Mouse (Mus musculus) hindbrain, postnatal 0 days (tissue): ENCODE results near the gene Gm19668. TPM values are rescaled to one million over a fixed set of nuclear protein-coding genes. Genes with fewer than 3 reads are reported as not detected.
"Not testable (repeated sequence)": the region's sequence is repeated elsewhere in the genome, so short reads cannot be mapped to it uniquely, and the experiment has no call there.

ENCODE experiments used
- ATAC-seq: fragments of 200-750 bp; cut with Nextera tagmentation; 2 replicates; pipeline ENCODE4 v1.8.0; 2017; ENCODE audit warnings: mild to moderate bottlenecking, moderate TSS enrichment, moderate library complexity
- DNase-seq: peaks from one replicate; pipeline ENCODE4 v3.0.0-alpha.2; 2015; ENCODE audit warnings: low spot score
- H3K27ac ChIP-seq: fragments of 300-500 bp; sonication (generic); 2 replicates; pipeline ENCODE4 v1.5.1; 2014; ENCODE audit warnings: mild to moderate bottlenecking
- H3K27me3 ChIP-seq: fragments of 300-500 bp; sonication (generic); 2 replicates; pipeline ENCODE4 v1.6.1; 2014; ENCODE audit warnings: low read length, mixed read lengths; ENCODE audit not compliant: insufficient read depth
- H3K36me3 ChIP-seq: fragments of 300-500 bp; sonication (generic); 2 replicates; pipeline ENCODE4 v1.6.1; 2014; ENCODE audit warnings: low read length, mixed read lengths; ENCODE audit not compliant: insufficient read depth
- H3K4me1 ChIP-seq: fragments of 300-500 bp; sonication (generic); 2 replicates; pipeline ENCODE4 v1.6.1; 2014; ENCODE audit warnings: antibody characterized with exemption, low read length, mixed read lengths; ENCODE audit not compliant: insufficient read depth
- H3K4me2 ChIP-seq: fragments of 300-500 bp; sonication (generic); 2 replicates; pipeline ENCODE4 v1.6.1; 2014; ENCODE audit warnings: low read depth, mild to moderate bottlenecking, low read length, moderate library complexity, mixed read lengths
- H3K4me3 ChIP-seq: fragments of 300-500 bp; sonication (generic); 2 replicates; pipeline ENCODE4 v1.5.1; 2014; ENCODE audit warnings: low read length
- H3K9ac ChIP-seq: fragments of 300-500 bp; sonication (generic); replicated peaks from 2 replicates; pipeline ENCODE4 v1.6.1; 2014; ENCODE audit warnings: mild to moderate bottlenecking, low read length, moderate library complexity, mixed read lengths
- H3K9me3 ChIP-seq: fragments of 300-500 bp; sonication (generic); 2 replicates; pipeline ENCODE4 v1.6.1; 2016; ENCODE audit warnings: low read length, mixed read lengths
- CTCF ChIP-seq: IDR thresholded peaks from 2 replicates; pipeline ENCODE4 v1.5.1; 2016; ENCODE audit warnings: antibody characterized with exemption, control low read depth, low read depth
- WGBS: fragments of 180-500 bp; shearing (Covaris S2); extraction: QIAGEN DNeasy Blood & Tissue Kit; methylation state at CpG from one replicate; pipeline ENCODE4 v1.1.7; 2014; 5-methylcytosine and 5-hydroxymethylcytosine counted together
- polyA plus RNA-seq: library from polyadenylated mRNA; unstranded; fragments of >200 nt; fragmentation: Nextera tagmentation; extraction: Ambion mirVana; gene quantifications from 2 replicates; pipeline ENCODE4 v1.2.1, GENCODE M21; 2015
- total RNA-seq: library from RNA; depleted of rRNA; stranded (reverse); fragments of >200 nt; gene quantifications from 2 replicates; pipeline ENCODE4 v1.2.3, GENCODE M21; 2014

Gm19668 gene
- total and polyA plus RNA-seq, 2 experiments from 2014 or later = not detected

DNA sequence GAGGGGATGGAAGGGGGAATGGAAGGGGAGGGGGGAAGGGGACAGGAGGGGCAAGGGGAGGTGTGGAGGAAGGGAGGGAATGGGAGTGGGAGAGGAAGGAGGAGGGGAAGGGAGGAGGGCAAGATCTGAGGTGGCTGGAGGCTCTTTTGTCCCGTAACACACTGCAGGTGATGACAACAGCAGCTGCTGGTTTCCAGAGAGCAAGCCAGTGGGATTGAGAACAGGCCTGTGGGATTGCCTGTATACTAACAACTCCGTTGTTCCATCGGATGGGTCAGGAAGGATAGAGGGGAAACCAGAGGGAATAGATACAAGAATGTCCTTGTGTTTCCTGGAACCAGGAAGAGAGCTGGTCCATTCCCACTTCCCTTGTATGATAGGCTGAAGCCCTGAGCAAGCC, 1.3 kb downstream of the Gm19668 start:
- Histone ChIP-seq H3K4me3 (no peak overlapping the region), H3K9me3 (no peaks in the 10 kb centered on the region), H3K27ac (no peak overlapping the region), H3K36me3 (no peaks in the 10 kb centered on the region), H3K4me2 (no peak overlapping the region), H3K9ac (no peak overlapping the region), H3K27me3 (no peaks in the 10 kb centered on the region), H3K4me1 (no peaks in the 10 kb centered on the region)
- DNase-seq (no peak), ATAC-seq (no peak)
- no peak for TF ChIP-seq CTCF
- 14% methylated on average over 3 of the region's 3 CpGs for WGBS

DNA sequence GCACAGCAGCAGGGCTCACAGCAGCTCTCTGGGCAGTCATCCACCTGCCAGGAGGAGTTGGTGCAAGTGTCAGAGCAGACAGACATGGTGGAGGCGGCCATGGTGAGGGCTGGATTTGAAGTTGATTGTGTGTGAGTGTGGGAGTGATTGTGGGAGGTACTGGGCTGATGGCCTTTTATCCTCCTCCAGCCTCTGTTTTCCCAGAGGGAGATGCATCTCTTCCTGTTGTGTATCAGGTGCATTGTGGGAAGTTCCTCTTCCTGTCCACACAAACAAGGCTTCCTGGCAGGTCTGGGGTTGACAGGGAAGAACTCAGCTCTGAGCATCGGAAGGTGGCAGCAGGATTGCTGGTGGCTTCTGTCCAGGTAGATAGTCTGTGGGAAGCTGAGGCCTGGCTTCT, 4.0 kb downstream of the Gm19668 start, which contains the start of gene Gm9639:
Gene Gm9639, minus strand, starts transcription at position 101 of the 400 bp plus-strand sequence.
- Histone ChIP-seq H3K27me3 (no peaks in the 10 kb centered on the region), H3K27ac (no peak within 1 kb of the TSS), H3K4me1 (no peaks in the 10 kb centered on the region), H3K36me3 (no peaks in the 10 kb centered on the region), H3K4me3 (no peak within 1 kb of the TSS), H3K9ac (no peak within 1 kb of the TSS), H3K9me3 (no peaks in the 10 kb centered on the region), H3K4me2 (no peak within 1 kb of the TSS)
- 42% methylated on average over 2 of the region's 2 CpGs for WGBS
- DNase-seq = no peak
- TF ChIP-seq CTCF = no peak
- ATAC-seq = no peak

DNA sequence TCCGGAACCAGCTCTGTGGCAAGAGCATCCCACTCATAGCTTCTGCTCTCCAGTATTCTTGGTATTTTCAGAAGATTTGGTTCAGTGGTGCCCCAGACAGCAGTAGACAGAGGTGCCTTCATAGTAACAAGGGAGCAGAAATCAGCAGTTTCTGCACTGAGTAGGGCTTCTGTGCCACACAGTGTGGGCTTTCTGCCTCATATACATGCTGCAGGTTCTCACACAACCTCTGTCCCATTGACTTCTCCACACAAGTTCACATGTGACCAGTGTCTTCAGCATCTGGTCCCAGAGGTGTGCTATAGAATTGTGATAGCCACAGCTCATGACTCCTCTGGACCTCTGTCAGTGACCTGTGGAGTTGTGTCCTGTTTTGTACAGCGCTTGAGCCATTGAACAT, 10.3 kb downstream of the Gm19668 start:
- no peak overlapping the region for H3K27ac ChIP-seq
- 89% methylated on average over 2 of the region's 2 CpGs for WGBS
- no peak overlapping the region for H3K9ac ChIP-seq

DNA sequence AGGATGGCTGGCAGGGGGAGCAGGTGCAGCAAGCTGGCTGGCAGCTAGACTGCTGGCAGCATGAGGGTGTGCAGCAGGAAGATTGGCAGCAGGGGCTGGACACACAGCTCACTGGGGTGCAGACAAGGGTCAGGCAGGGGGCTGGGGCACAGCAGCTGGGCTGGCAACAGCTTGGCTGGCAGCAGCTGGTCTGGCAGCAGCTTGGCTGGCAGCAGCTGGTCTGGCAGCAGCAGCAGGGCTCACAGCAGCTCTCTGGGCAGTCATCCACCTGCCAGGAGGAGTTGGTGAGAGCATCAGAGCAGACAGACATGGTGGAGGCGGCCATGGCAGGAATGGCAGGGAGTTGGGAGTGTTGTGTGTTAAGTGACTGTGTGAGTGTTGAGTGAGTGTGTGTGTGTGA, 11.1 kb downstream of the Gm19668 start, which contains the start of gene Gm7137:
Gene Gm7137, minus strand, starts transcription at position 325 of the 400 bp plus-strand sequence.
- not testable (repeated sequence) for H3K9me3 ChIP-seq, H3K27me3 ChIP-seq, H3K4me2 ChIP-seq, H3K27ac ChIP-seq, H3K4me3 ChIP-seq, H3K9ac ChIP-seq, DNase-seq, H3K4me1 ChIP-seq, ATAC-seq, H3K36me3 ChIP-seq
- no CpG with 5 or more reads among the region's 1 CpGs for WGBS

More for the DNA sequence above, 10.3 kb downstream of the Gm19668 start:
- Histone ChIP-seq H3K27me3 (no peaks in the 10 kb centered on the region), H3K4me1 (no peaks in the 10 kb centered on the region), H3K9me3 (no peaks in the 10 kb centered on the region), H3K4me2 (no peak overlapping the region), H3K36me3 (no peaks in the 10 kb centered on the region), H3K4me3 (no peak overlapping the region)
- no peak for ATAC-seq
- no peak for TF ChIP-seq CTCF
- no peak for DNase-seq

DNA sequence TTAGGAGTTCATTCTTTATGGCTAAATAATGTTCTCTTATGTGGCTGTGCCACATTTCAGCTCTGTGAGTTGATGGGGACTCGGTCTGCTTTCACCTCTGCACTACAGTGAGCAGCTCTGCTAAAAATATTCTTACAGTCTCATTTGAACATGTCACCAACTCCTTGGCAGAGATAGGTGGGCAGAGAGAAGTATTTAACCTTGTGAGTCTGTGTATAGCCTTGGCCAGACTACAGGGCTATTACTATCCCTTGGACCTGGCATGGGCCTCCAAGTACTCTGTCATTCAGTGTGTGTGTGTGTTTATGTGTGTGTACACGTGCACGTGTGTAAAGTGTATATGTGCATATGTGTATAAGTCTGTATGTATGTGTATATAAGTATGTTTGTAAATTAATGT, 15.5 kb downstream of the Gm19668 start:
- H3K27me3 ChIP-seq, H3K4me2 ChIP-seq, H3K9ac ChIP-seq, H3K9me3 ChIP-seq, DNase-seq, H3K36me3 ChIP-seq, ATAC-seq, H3K4me3 ChIP-seq, H3K4me1 ChIP-seq, H3K27ac ChIP-seq: not testable (repeated sequence)
- WGBS = 92% methylated on average over 1 of the region's 3 CpGs

DNA sequence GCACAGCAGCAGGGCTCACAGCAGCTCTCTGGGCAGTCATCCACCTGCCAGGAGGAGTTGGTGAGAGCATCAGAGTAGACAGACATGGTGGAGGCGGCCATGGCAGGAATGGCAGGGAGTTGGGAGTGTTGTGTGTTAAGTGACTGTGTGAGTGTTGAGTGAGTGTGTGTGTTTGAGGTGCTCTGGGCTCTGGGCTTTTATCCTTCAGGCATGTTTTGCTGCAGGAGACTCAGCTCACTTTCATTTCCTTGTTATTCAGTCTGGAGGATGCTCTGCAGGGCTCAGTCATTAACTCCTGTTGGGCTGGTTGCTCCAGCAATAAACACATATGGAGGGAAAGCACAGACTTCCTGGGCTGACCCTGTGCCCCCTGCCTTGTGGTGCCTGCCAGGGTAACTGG, 16.5 kb downstream of the Gm19668 start, which contains the start of gene Gm3250:
Gene Gm3250, minus strand, starts transcription at position 101 of the 400 bp plus-strand sequence.
- not testable (repeated sequence) for DNase-seq, H3K4me3 ChIP-seq, H3K9ac ChIP-seq, H3K4me2 ChIP-seq, H3K9me3 ChIP-seq, ATAC-seq, H3K27me3 ChIP-seq, H3K36me3 ChIP-seq, H3K4me1 ChIP-seq, H3K27ac ChIP-seq
- WGBS = 80% methylated on average over 1 of the region's 1 CpGs

DNA sequence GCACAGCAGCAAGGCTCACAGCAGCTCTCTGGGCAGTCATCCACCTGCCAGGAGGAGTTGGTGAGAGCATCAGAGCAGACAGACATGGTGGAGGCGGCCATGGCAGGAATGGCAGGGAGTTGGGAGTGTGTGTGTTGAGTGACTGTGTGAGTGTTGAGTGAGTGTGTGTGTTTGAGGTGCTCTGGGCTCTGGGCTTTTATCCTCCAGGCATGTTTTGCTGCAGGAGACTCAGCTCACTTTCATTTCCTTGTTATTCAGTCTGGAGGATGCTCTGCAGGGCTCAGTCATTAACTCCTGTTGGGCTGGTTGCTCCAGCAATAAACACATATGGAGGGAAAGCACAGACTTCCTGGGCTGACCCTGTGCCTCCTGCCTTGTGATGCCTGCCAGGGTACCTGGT, 22.1 kb downstream of the Gm19668 start, which contains the start of gene Gm7138:
Gene Gm7138, minus strand, starts transcription at position 101 of the 400 bp plus-strand sequence.
- H3K27me3 ChIP-seq, H3K9ac ChIP-seq, H3K4me3 ChIP-seq, ATAC-seq, H3K4me1 ChIP-seq, DNase-seq, H3K36me3 ChIP-seq, H3K4me2 ChIP-seq, H3K9me3 ChIP-seq, H3K27ac ChIP-seq: not testable (repeated sequence)
- WGBS = no CpG with 5 or more reads among the region's 1 CpGs

DNA sequence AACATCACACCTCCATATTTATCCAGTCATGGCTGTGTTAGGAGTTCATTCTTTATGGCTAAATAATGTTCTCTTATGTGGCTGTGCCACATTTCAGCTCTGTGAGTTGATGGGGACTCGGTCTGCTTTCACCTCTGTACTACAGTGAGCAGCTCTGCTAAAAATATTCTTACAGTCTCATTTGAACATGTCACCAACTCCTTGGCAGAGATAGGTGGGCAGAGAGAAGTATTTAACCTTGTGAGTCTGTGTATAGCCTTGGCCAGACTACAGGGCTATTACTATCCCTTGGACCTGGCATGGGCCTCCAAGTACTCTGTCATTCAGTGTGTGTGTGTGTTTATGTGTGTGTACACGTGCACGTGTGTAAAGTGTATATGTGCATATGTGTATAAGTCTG, 26.8 kb downstream of the Gm19668 start:
- 100% methylated on average over 2 of the region's 3 CpGs for WGBS
- H3K4me2 ChIP-seq, H3K9me3 ChIP-seq, DNase-seq, H3K27ac ChIP-seq, H3K36me3 ChIP-seq, H3K27me3 ChIP-seq, ATAC-seq, H3K4me3 ChIP-seq, H3K4me1 ChIP-seq, H3K9ac ChIP-seq: not testable (repeated sequence)

DNA sequence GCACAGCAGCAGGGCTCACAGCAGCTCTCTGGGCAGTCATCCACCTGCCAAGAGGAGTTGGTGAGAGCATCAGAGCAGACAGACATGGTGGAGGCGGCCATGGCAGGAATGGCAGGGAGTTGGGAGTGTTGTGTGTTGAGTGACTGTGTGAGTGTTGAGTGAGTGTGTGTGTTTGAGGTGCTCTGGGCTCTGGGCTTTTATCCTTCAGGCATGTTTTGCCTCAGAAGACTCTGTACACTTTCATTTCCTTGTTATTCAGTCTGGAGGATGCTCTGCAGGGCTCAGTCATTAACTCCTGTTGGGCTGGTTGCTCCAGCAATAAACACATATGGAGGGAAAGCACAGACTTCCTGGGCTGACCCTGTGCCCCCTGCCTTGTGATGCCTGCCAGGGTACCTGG, 27.7 kb downstream of the Gm19668 start, which contains the start of gene Gm3238:
Gene Gm3238, minus strand, starts transcription at position 101 of the 400 bp plus-strand sequence.
- no CpG with 5 or more reads among the region's 1 CpGs for WGBS
- ATAC-seq, H3K4me3 ChIP-seq: not testable (repeated sequence)

More for the DNA sequence above, 27.7 kb downstream of the Gm19668 start, which contains the start of gene Gm3238:
- not testable (repeated sequence) for H3K27ac ChIP-seq, H3K4me2 ChIP-seq, DNase-seq, H3K27me3 ChIP-seq, H3K9me3 ChIP-seq, H3K9ac ChIP-seq, H3K36me3 ChIP-seq, H3K4me1 ChIP-seq
